Mouse (Mus musculus) layer of hippocampus, adult 11-12 months (tissue): ENCODE data around the gene Haghl.
"Not testable (repeated sequence)": the region's sequence is repeated elsewhere in the genome, so short reads cannot be mapped to it uniquely, and the experiment has no call there.

ENCODE experiments used
- DNase-seq: peaks from one replicate; pipeline ENCODE4 v3.0.0; 2022; ENCODE audit warnings: low spot score

The Haghl gene

DNA sequence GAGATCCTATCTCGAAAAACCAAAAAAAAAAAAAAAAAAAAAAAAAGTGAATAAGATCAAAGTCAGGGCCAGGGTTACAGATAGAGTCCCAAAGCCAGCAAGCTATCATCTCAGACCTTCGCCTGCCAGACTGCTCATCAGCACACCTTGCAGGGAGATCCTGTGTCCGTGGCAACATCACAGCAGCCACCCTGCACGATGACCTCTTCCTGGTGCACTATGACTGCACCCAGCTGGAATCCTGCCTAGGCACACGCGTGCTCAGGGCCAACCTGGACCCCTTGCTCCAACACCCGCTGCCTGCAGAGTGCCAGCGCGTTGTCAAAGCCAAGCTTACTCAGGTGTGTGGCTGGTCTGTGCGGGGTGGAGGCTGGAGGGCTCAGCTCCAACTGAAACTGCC is 41.2 kb downstream of the Haghl start:
- no peak for DNase-seq

DNA sequence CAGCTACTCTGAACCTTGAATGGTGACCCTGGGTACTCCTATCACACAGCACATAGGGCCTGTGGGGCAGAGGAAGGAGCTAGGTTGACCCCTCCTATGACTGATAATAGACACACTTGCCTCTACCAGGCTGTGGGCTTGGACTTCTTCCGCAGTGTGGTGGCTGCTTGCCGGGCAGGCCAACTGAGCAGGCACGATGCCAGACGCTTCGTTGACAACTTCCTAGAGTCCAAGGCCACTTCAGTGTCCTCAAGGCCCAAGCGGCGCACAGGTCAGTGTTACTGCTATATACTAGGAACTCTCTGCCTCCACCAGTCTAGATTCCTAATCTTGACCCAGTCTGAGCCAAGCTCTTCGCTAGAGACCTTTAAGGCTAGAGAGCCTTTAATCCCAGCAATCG is 41.6 kb downstream of the Haghl start:
- DNase-seq, result no peak

DNA sequence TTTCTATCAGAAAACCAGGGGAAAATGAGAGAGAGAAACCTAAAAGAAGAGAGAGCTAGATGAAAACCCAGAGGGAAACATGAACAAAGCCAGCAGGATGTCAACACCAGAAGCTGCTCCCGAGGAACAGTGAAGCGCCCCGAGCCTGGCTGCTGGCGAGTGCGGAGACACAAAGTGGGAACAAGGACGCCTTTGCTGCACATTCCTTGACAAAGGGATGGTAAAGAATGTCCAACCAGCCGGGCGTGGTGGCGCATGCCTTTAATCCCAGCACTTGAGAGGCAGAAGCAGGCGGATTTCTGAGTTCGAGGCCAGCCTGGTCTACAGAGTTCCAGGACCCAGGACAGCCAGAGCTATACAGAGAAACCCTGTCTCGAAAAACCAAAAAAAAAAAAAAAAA is 44.0 kb downstream of the Haghl start:
- not testable (repeated sequence) for DNase-seq

DNA sequence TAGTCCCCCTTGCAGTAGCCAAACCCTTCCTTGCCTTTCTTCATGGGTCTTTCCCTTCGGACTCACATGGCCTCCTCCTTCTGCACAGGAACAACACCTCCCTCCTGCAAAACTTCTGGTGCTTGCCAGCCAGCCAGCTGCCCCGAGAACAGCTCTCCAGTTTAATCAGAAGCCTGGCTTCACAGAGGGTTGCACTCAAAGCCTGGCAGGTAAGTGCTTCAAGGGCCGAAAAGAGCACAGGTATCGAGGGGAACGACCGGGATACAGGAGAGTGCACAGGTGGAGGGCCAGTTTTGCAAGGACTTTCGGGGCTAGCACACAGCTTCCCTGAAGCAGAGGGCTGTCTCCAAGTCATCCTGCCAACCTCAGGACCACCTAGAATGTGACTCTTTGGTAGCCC is 46.6 kb downstream of the Haghl start:
- DNase-seq, result no peak

- no peak for DNase-seq
These were observed 49.7 kb downstream of the Haghl start, which contains the start of gene Mslnl for GRCm38 (mm10) chr17:25735745-25736144. TSS of gene Mslnl (plus strand) at chr17:25736042.

DNA sequence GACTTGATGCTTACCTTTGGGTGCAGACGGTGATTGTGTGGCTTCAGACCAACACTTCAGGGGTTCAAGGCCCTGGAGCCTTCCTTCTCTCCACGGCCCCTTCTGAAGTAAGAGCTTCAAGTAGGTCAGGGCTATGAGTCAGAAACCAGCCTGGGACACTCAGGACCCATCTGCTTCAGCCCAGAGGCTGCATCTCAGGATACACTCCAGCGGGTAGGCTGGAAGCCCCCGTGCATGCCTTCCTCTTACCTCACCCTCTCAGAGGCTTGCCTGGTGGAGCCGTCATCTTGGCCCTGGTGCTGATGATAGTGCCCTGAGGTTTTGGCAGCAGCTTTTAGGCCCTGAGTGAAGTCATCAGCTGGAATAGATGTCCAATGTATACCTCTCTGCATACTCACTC is 50.2 kb downstream of the Haghl start:
- DNase-seq, result no peak

GRCm38 (mm10) chr17:25732082-25732481 is 53.4 kb downstream of the Haghl start:
- DNase-seq, result peak; percentile 91
